Mouse (Mus musculus): ENCODE measurements around the gene Tnnt1.

Tnnt1 gene

DNA sequence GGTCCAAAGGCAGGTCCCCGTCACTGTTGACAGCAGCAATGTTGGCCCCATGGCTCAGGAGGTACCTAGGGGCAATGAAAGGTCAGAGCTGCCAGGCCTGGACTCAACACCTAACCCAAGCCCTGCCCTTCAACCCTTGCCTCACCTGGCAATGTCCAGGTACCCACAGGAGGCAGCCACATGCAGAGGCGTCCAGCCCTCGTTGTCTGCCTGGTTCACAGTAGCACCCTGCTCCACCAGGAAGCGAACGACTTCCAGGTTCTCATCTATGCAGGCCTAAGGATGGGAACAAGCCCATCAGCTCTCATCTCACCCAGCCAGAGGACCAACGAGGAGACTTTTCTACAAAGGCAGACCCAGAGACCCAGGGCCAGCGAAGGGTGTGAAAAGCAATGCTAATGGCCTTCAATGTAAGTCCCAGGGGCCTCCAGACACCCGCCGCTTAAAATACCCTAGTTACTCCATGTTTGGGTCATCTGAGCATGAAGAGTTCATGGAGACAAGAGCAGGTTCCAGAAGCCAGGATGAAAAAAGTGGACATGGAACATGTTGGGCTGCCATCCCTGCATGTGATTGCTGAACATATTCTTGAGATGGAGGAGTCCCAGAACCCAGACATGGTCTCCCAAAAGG, 18.8 kb downstream of the Tnnt1 start:
- no peak for DNase-seq (ENCODE audit: low spot score)

DNA sequence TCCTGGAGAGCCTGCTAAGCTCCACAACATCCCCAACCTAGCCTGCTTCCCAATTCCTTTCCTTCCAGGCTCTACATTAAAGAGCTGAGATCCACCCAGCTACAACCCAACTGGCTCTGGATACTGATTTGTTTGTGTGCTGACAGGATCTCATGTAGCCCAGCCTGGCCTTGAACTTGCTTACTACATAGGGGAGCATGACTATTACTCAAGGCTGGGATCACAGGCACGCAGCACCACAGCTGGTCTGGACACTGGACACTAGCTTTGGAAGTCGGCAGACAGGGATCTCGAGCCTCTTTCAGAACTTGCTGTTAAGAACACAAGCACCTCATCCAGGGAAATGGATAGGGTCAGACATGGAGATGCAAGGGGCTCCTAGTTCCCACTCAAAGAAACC, 19.7 kb downstream of the Tnnt1 start:
- no peak for DNase-seq (ENCODE audit: low spot score)

DNA sequence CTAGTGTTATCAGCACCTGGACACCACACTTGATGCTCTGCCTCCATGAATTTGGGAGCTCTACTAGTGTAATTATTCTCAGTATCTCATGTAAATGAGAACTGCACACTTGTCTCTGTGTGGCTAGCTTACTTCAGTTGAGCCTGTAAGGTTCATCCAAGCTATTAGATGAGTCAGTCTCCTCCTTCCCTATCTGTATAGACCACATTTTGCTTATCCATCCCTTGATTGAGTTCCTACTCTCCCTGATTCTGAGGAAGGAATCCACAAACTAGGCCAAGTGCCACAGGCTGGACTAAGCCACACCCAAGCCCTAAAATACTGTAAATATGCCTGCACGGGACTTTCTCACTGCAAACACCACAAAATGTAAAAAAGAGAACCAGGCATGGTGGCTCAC, 22.2 kb downstream of the Tnnt1 start:
- DNase-seq (ENCODE audit: low spot score) = no peak

DNA sequence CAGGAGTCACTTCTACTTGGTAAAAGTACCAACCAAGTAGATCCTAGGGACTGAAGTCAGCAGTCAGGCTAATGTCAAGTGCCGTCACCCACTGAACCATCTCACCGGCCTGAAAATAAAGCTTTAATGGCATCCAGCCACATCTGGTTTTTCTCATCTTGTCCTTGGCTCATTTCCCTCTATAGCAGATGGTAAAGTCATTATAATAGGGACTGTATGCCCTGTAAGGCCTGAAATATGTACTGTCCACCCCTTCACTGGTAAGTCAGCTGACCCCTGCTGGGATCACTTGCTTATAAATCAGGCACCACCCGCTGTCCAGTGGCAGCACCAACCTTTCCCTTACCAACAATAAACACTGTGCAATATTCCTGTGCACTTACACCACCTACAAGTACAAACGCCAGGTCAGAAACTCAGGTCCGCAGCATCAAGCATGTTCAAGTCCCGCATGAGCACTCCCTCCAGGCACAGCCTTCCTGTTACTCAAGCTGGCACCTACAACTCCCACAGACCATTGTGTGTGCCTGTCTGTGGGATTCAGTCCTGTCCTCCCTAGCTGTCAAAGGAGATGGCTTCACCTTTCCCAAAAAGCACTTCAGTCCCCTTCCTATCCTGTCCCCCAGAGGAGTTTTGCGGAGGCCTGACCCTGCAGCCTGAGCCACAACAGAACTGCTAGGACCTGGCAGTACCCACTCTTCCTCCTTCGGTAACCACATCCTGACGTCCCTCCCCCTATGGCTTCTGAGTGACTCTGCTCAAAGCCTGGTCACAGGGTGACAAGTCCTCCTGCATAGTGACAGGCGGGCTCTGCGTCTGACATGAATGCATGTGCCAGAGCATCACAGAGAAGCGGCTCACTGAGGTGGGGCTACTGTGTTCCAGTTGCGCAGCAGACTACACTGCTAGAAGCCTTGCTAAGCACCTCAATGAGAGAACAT, 23.6 kb downstream of the Tnnt1 start:
- DNase-seq (ENCODE audit: low spot score) = peak; percentile 23

DNA sequence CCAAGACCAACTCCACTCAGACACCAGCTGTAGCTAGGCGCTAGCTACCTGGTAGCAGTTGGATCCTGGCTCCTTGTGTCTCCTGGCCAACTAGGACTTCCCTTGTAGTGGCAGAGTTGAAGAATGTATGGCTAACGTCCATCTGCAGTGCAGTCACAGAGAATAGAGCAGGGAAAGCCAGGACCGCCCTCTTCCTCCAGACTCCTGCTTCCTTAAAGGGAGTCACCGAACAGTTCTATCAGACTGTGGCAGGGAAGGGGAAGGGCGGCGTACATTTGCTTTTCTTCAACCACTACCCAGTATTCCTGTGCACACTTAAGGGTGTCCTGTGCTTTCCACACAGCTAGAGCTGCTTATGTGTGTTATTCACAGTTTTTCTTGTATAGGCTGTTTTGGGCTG, 24.9 kb downstream of the Tnnt1 start:
- DNase-seq (ENCODE audit: low spot score) = no peak

DNA sequence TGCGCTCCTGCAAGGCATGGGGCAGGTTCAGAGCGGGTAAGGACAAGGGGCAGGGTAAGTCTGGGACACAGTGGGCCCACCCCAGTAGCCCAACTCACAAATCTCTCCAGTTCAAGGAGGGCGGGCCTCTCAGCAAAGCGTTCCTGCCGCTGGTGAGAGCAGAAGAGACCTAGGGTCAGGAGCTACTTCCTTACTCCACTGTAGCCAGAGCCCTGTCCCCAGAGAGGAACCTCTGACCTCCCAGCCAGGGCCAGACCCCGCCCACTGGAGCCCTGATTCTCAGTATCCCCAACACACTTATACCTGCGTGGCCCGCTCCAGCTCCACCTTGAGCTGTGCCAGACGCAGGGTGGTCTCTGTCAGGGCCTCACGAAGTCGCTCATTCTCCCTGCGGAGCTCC, 33.9 kb downstream of the Tnnt1 start:
- no peak for DNase-seq (ENCODE audit: low spot score)

DNA sequence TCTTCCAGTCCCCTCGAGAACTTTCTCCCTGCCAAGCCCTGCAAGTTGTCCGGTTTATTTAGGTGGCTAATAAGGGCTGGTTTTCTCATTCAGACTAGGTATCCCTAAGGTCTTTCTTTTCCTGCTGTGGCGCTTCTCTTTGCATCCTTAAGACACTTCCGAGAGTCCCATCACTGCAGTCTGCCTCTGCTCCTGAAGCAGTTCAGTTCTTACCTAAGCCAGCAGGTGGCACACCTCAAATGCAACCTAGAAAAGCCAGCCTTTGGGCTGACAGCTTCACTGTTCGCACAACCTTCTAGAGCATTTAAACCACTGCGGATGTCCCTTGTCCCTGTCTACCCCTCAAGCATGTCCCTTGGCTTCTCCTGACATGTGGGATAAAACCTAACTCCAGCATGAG, 36.5 kb downstream of the Tnnt1 start:
- peak; percentile 67 for DNase-seq (ENCODE audit: low spot score)

DNA sequence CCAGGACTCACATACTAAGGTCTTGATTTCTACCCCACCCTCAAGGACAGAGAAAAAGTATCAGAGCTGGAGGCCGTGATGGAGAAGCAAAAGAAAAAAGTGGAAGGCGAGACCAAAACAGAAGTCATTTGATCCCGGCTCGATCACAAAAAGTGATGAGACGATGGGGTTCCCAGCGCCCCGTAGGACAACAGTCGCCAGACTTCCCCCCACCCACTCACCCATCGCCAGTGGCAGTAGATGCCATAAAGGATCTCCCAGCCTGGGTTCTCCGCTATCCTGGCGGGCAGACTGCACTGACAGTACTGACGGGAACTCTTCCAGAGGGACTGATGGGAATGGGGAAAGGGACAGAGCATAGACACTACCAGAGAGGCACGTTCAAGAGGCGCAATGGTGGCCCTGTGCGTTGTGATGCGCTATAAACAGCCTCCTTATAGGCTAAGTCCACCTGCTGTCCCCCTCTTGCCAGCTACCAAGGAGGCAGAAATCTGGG, 37.3 kb downstream of the Tnnt1 start:
- DNase-seq (ENCODE audit: low spot score) = peak; percentile 33

DNA sequence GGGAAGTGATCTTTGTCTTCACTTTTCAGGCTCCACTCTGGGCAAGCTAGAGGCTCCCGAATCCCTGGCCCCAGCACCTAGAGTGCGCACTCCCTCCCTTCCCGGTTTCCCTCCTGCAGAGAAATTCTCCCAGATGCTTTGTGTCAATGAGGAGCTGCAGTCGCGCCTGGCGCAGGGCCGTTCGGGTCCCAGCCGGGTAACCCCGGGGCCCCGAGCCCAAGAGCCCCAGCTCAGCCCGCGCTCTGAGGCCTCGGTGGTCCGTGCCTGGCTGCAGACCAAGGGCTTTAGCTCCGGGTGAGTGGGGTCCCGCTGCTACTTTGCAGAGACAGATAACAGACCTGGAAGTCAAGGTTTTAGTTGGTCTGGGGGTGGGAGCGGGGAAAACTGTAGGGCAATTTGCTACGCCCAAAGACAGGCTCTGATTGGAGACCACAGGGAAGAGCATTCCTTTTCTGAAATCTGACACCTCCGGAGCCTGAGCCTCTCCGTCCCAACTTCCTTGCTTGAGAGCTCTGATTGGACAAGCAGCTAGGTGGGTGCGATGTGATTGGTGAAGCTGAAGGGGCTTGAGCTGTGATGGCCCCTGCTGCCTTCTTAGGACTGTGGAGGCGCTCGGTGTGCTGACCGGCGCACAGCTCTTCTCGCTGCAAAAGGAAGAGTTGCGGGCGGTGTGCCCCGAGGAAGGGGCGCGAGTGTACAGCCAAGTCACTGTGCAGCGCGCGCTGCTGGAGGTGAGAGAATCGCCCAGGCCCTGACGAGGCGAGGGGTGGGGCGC, 38.0 kb downstream of the Tnnt1 start:
- peak; percentile 96 for DNase-seq (ENCODE audit: low spot score)

DNA sequence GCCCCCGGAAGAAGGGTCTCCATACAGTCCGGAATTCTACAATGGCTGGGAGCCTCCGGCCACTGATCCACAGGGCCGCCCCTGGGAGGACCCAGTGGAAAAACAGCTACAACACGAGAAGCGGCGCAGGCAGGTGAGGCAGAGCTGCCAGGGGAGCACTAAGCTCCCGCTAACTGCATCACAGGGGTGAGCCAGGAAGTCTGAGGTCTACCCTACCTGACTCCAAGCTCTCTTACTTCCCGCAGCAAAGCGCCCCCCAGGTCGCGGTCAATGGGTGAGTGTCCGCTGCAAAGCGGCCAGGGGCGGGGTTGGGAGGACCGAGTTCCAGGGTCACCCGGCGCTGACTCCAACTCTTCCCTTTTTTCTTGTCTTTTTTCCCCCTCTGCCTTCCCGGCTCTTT, 42.2 kb downstream of the Tnnt1 start:
- DNase-seq (ENCODE audit: low spot score) = no peak

DNA sequence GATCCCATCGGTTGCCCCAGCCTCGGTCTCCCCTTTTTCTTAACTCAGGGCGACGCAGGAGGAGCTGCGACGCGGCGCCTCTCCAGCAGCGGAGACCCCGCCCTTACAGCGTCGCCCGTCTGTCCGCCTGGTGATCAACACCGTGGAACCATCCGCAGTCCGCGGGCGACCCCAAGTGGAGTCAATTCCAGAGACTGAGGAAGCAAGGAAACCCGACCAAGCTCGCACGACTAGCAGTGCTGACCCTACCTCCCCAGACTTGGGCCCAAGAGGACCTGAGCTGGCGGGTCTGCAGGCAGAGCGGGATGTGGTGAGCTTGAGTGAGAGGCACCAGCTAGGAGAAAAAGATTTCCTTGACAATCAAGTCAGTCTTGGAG, 45.0 kb downstream of the Tnnt1 start:
- peak; percentile 87 for DNase-seq (ENCODE audit: low spot score)

DNA sequence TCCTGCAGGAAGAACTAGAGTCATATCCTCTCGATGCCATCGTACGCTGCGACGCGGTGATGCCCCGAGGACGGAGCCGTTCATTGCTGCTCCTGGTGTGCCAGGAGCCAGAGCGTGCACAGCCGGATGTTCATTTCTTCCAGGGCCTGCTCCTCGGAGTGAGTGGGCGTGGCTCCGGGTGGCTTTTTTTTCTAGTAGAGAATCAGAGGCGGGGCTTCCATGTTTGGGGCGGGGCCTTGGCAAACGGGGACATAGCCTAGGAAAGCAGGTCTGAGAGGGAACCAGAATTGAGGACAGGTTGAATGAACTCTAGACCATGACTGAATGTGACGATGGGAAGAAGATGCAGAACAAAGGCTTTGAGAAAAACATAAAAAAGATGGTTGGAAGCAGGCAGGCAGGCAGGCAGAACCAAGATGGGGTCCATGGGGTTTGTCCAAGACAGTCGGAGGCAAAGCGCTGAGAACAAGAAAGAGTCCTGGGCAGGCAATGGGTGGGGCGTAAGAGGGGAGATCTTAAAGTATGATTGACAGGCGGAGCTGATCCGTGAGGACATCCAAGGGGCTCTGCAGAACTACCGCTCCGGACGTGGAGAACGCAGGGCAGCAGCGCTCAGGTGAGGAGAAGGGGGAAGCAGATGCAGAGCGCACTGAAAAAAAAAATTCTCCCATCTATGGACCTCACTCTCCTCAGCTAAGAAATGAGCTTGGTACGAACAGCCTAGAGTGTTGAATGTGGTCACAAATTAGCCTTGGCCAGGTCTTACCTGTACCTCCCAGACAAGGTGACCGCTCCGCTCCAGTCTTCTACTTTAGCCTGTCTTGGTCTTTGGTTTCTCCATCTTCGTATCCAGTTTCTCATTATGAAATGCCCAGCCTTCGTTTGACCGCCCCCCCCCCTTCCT, 45.7 kb downstream of the Tnnt1 start:
- DNase-seq (ENCODE audit: low spot score) = peak; percentile 84

DNA sequence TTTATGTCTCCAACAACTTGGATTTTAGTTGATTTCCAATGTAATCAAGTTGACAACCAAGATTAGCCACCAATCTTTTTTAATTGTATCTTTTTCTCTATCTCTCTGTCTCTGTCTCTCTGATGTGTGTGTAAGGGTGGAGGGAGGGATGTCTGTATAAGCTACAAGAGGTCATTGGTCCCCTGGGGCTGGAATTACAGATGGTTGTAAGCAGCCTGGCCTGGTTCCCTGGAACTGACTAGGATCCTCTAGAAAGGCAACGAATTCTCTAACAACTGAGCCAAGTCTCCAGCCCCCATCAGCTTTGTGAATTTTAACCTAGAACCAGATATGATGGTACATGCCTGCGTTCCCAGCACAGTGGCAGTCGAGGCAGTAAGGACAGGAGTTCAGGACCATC, 48.4 kb downstream of the Tnnt1 start:
- no peak for DNase-seq (ENCODE audit: low spot score)

DNA sequence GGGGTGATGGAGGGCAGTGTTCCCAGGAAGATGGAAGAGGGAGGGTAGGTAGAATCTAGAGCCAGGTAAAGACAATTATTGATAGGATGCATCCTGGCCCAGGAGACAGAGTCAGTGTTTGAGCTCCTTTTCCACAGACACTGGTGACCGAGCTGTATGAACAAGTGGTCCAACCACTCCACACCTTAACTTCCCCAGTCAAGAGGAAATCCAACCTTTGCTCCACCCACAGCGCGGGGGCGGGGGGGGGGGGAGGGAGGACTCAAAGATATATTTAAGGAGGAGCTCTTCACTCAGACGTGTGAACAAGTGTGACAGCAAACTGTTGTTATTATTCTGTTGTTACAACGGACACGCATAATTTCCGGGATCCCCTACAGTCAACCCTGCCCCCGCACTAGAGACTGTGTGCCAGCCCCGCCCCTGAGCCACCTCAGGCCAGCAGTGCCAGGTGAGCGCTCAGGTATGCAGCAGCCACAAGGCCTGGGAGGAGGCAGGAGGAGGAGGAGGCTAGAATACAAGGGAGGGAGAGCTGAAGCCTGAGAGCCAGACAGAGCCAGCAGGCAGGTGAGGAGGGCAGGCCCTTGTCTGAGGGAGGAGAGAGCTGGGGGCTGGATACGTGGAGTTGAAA, 51.9 kb downstream of the Tnnt1 start:
- no peak for DNase-seq (ENCODE audit: low spot score)

DNA sequence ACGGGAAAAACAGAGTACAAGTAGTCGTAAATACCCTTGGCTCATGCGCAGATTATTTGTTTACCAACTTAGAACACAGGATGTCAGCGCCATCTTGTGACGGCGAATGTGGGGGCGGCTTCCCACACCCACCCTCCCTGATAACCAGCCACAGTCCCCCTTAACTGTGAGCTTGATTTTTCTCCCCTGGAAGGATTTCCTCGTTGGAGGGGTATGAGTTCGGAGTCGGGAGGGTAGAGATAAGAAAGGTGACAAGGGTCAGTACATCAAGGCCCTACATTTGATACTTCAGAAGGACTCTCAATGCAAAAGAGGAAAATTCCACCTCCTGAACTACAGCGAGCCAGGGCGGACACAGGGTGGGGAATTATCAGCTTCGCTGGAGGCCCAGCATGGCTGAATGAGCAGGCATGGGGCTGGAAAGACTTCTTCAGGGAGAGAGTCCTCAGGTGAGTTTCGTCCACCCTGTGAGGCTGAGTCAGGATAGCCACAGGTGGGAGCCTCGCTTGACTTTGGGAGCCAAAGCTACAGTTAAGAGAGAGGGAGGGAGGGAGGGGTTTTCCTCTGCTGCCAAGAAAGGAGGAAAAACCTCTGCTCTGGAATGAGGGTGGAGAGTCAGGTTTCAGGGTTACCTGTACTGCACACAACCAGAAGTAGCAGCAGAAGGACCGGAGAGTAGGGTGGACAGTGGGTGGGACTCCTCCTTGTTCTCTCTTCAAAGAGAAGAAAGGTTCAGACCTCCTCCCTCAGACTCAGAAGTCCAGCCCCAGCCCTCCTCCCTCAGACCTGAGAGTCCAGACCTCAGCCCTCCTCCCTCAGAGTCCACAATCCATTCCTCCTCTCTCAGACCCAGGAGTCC, 55.4 kb downstream of the Tnnt1 start, which contains the start of gene Eps8l1:
TSS of gene Eps8l1 (plus strand) at position 99 of the 859 bp plus-strand sequence.
- DNase-seq (ENCODE audit: low spot score) = no peak

Data from embryo, embryonic 10.5 days (tissue).